Mouse (Mus musculus): ENCODE measurements at regions not wholly inside any gene's neighbourhood (a gene's known extent, or its start where the extent isn't known, plus 50 kb on each side); places are given as distances from the start of the nearest gene placed in this dataset.
A peak's percentile ranks its signal among the peaks of the same experiment; 100 is the strongest.

DNA sequence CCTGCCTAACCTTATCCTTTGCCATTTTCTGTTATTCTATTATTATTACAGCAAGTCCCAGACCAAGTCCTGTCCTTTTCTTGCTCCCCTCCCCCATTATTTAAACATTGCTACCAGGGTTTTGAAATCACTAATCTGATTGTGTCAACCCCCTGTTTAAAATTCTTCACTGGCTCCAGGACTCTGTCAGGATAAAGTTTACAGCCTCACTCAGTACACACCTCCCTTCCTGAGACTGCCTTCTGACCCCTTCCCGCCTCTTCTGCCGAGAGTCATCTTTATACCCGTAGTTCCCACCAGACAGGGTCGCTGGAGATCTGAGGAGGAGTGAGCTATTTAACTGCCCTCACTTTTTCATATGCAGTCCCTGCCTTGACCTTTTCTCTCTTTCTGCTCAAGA, 110.3 kb upstream of the Syt6 start:
- DNase-seq: peak in 1 of 2 experiments; percentile 2

DNA sequence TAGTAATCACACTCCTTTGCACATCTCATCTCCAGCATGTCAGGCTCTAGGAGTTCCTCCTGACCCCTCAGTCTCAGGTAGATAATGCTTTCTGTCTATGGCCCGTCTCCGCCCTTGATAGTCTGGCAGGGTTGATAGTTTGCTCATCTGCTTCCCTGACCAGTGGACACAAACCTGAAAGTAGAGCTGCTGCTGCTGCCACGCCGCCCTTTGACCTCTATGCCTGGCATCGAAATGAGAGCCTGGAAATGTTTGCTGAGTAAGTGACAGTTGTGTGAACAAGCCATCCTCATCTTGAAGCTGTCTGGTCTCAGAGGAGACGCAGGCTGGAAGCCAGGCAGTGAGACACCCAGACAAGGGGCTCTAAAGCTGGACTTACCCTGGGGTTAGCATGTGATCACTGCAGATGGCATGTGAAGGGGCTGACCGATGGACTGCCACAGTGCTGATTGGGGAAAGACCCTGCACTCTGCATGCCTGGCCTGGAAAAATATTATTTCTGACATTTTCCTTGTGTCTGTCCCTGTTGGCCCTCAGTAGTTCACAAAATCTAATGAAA, 109.8 kb upstream of the Syt6 start:
- peak; percentile 50 to 66 for DNase-seq

DNA sequence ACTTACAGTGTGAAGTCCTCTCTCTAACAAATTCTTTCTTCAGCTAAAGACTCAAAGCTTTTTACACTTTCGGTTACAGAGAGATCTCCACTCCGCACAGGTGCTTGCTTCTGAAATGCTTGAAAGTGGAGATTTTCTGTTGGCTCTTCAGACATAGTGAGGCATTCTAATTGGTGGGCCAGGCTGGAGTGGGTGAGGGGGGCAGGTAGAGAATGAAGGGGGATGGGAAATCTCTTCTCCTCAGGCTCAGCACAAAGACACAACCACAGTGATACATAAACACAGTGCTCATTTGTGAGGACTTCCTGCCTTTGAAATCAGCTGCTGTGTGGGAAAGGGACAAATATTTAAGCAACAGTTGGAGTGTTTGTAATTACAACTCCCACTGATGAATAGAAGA, 109.1 kb upstream of the Syt6 start:
- DNase-seq: no peak

DNA sequence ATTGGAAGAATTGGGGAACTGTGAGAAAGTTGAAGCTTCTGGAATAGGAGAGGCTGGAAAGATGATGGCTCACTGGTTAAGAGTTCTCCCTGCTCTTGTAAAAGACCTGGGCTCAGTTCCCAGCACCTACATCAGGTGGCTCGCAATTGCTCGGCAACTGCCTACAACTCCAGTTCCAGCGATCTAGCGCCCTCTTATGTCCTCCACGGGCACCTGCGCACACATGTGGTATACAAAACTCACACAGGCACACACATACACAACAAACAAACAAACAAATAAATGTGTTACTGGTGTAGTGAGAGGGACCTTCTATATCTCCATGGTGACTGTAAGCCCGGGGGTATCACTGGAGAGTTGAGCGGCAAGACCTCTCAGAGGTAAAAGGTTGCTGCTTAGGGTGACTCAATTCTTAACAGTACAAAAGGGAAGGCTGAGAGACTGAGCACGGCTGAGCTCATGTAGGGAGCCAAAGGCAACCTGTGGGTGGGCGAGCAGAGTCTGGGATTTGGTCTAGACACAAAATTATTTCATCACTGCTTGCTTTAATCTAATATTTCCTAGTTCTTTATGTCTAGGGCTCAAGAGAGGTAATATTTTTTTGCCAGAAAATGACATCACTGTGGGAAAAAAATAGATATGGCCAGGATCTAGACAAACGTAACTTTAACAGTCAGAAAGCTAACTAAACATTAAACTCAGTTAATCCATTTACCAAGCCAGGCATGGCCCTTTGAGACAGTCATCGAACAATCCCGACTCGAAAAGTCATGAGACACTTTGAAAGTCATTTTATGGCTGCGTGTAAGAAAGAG, 104.2 kb upstream of the Syt6 start:
- peak in 1 of 2 experiments; percentile 4 for DNase-seq

DNA sequence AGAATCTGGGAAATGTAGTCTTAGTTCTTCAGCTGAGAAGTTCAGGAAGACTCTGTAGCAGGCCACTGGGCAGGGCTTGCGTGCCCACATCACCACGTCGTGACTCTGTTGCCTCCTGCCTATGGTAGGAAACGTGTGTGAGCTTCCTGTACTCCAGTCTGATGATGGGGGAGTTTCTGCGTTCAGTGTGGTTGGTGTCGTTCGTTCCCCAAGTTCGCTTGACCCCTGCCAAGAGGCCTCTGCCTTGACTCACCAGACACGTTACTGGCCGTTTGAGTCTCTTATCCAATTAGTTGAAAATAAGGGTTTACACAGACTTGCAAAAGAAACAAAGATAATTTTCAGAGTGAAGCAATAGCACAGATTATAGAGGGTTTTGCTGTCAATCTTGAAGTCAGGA, 102.4 kb upstream of the Syt6 start:
- no peak for DNase-seq

DNA sequence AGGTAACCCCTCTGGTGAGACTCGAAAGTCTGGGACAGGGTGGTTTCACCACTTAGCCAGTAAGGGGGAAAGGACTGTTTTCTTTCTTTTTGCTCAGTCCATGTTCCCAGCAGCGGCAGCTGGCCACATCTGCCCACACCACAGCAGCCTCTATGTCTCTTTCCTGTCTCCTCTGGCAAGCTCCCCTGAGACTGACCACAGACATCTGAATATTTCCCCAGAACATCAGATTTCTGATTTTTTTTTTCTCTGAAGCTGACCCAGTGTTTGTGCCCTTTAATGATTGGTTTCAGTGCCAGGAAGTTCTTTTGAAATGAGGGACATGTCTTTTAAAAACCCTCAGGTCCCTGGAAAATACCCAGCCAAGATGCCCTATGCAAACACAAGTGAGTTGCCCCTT, 101.7 kb upstream of the Syt6 start:
- peak in 1 of 2 experiments; percentile 13 for DNase-seq

DNA sequence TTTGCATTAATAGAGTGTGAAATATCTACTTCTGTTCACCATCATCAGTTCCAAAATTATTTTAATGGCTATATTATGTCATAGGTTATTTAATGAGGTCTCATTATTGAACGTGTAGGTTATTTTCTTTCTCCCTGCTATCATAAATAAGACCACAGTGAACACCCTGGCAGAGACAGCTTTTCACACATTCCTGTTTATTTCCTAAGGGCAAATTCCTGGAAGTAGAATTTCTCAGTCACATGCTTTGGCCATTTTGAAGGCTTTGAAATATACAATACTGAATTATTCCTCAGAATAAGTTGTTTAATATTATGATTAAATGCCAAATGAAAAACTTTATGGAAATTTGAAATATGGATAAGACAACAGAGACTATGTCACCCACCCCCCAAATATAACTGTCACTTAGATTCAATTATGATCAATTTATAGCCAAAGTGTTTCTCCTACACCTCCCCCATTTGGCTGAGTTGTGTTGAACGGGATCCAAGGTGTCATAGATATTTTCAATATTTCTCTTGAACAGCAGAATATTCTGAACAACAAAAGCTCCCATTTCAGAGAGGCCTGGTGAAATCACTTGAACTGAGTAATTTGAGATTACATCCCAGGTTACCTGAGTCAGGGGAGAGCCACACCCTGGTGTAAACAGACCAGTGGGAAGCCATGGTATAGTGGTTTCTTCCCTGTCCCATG, 95.0 kb upstream of the Syt6 start:
- no peak for DNase-seq

DNA sequence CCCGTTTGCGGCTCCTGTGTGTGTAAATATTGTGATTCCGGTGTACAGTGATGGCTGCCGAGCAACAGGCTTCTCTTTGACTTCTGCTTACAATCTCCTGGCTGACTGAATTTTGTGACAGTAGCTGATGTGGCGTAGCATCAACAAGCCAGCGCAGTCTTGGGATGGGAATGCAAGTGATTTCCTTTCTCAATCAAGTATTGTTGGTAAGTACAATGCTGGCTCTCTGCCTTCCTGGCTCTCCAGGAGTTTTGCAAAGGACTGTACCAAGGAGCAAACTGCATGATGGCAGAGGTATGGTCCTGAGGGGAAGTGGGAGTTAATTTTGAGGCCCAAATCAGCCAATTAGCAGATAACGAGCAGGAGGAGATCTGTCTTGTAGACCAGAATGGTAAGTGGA, 94.4 kb upstream of the Syt6 start:
- DNase-seq: no peak

DNA sequence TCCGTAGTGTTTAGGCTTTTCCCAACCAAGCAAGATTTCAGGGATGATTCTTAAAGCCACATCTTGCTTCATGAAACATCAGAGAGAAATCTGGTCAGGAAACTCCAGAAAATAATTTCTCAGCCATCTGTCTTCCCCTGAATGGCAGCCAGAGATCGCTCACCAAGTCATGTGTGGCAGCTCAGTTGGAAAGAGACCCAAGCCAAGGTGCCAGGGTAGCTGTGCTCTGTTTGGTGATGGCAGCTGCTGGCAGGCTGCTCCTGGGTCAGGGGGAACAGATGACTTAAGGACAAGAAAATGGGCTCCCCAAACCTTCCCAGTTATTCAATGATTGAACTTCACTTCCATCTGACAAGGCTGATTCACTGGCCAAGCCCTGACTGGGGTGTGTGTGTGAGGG, 91.7 kb upstream of the Syt6 start:
- DNase-seq: no peak

DNA sequence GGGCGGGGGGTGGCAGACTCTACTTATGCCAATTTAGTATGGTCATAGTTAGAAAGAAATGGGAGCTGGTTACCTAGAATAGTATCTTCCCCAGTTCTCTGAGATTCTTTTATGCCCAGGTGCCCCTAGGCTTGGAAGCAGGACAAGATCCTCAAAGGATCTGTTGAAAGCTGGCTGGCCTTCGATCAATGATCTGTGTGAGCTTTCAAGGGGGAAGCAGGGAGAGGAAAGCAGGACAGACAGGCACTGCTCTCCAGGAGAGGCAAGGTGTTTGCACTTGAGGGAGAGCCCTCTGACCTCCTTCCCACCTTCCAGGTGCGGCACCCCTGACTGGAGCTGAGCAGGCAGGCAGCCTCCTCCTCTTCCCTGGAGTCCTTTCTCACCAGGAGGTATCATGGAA, 91.3 kb upstream of the Syt6 start:
- DNase-seq: no peak

DNA sequence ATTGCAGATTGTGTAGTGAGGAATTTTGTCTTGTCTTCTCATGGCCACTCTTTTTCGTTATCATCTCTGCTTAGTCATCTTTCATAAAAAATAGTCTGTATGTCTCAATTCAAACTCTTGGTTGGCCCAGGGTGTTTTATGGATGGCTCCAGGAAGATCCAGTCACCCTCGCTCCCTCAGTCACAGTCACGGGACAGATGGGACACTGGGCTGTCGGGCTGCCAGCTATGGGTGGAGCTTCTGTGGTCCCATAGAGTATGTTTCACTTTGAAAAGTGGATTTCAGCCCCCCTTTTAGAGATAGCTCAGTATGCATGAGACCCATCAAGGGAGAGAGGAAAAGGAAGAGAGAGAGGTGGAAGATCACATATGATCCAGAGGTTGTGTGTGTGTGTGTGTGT, 85.2 kb upstream of the Syt6 start:
- no peak for DNase-seq

DNA sequence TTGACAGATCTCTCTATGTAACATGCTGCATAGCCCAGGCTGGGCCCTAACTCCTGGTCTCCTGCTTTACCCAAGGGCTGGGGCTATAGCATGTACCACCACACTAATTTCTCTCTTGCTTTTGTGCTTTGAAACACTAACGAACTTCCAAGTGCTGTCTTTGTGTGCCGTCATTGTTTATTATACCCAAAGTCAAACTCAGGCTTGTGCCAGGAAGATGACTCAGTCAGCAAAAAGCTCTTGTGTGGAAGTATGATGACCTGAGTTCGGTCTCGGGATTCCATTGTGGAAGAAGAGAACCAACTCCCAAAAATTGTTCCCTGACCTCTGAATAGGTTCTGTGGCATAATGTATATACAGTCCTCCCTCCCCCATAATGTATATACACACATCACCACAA, 84.1 kb upstream of the Syt6 start:
- DNase-seq: no peak

DNA sequence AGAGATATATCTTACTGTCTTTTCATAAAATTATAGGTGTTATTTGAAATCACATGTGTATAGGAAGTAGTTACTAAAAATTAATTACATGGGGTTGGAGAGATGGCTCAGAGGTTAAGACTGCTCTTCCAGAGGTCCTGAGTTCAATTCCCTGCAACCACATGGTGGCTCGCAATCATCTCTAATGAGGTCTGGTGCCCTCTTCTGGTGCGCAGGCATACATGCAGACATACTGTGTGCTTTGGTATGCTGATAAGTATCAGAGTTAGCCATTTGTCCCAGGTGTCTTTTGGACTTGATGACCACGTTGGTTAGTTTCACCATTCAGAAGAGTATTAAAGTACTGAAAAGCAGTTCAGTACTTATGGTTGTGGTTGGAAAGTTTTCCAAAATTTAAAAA, 82.8 kb upstream of the Syt6 start:
- DNase-seq: no peak

DNA sequence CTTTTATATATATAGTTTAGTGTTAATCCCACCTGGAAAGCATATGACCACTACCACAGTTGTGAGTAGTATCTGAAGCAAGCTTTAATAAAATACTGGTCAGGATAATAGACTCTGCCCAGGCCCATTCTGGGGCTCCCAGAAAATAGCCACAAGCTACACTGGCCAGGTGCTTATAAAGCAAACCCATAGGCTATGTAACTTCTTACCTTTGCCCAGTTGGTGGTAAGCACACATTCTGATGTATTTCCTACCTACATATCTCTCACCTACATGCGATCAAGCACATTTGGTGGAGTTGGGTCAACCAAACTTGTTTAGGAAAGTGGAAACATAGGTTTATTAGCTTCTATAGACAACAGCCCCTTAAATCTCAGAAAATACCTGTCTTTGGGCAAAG, 81.4 kb upstream of the Syt6 start:
- no peak for DNase-seq

DNA sequence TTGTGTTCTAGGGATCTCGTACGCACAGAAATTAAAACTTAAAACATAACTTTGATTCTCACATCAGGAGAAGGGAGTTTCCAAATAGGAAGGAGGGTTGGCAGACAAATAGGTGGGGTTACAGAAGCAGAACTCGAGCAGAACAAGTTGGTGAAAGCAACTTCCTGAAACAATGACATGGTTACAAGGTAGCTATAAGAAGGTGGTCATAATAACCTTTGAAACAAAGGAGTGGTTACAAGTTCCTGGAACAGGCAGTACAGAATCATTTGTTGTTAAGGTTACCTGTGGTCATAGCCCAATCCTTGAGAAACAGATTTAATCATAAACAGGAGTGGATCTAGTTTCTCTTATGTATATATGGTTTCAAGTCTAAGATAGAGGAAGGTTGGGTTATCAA, 81.0 kb upstream of the Syt6 start:
- no peak for DNase-seq

DNA sequence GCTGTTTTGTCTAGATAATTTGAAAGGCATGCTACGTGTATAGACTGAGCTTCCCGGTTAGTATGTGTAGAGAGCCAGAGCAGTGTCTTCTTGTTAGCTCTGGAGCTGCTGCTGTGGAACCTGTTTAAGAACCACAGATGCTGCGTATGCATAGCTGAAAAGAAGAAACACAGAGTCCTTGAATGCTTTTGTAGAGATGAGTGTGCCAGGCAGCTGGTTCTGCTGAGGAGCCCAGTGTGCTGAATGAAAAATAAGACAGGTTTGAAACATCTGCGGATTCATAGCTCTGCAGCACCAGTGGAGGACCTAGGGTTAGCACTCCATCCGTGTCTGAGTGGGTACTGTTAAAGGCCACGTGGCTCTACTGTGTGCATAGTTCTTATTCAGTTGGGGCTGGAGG, 78.9 kb upstream of the Syt6 start:
- DNase-seq: no peak

DNA sequence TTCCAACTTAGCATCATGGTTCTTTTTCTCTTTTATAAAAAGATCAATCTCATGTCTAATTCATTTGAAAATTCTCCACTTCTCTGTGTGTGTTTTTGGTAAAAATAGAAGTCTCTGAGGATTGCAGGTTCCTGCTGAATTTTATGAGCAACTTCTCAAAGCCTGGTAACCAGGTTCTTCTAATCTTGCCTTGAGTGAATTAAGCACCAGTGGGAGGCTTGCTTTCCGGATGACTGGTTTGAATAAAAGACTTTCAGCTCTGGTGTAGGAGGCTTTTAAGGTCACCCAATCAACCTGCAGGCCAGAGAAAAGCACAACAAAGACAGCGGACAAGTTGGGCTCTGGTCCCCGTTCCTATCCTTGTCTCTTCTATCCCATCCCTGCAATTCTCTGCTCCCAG, 78.3 kb upstream of the Syt6 start:
- DNase-seq: no peak

DNA sequence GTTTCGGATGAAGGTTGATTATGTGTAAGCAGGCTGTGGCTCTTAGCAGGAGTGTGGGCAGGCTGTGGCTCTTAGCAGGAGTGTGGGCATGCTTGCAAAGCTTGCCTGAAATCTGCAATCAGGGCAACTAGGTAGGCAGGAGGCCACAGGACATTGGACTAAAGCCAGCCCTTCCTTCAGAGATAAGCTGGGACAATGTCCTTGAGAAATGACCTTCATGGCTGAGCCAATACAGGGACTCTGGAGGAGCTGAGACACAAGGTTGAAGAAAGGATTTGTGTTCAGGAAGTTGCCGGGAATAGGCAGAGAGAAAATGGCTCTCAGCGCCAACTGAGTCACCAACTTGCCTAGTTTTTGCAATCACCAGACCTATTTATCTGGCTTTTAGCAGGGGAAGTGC, 77.3 kb upstream of the Syt6 start:
- DNase-seq: no peak

DNA sequence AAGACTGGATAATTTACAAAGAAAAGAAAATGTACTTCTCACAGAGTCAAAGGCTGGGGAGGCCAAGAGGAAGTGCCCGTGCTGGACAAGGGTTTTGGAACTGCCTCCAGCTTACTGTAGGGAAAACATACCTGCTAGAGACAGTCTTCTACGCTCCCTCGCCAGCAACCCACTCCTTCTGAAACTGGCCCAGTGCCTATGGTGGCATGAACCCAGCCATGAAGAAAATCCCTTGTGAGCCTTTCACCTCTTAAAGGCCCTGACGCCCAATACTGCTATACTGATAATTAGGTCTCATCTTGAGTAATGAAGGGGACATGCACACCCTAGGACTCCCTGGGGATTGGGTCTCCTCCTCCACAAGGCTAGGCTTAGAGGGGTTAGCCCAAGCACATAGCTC, 76.6 kb upstream of the Syt6 start:
- no peak for DNase-seq

DNA sequence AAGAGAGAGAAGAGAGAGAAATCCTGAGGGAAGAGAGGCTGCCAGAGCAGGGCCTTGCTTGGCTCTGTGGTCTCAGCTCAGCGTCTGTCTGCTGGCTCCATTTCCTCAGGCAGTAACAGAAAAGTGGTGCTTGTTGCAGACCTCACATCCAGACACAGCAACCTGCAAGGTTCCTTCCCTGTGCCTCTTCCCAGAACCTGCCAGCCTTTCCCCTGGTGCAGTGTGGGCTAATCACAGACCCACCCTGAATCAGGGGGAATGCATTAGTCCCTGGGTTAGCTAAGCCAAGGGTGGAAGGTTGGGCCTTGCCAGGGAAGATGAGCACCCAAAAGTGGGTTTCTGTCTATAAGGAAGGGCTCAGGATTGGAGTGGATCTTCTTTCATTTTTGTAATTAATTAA, 75.2 kb upstream of the Syt6 start:
- DNase-seq: no peak

DNA sequence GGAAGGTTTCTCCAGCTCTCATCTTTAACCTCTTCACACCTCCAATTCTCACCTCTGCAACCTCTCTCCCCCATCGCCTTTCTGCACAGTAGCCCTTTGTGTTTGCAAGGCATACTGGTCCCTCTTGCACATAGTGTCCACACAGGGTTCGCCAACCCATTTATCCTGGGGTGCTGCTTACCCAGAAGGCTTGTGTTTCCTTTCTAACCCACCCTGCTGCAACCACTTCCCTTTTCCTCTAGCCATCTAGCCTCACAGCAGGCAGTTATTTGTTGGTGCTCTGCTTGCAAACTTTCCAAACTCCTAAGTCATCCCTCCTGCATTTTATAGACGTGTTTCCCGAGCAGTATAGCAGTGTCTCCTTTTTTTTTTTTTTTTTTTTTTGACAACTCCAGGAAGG, 74.7 kb upstream of the Syt6 start:
- no peak for DNase-seq

DNA sequence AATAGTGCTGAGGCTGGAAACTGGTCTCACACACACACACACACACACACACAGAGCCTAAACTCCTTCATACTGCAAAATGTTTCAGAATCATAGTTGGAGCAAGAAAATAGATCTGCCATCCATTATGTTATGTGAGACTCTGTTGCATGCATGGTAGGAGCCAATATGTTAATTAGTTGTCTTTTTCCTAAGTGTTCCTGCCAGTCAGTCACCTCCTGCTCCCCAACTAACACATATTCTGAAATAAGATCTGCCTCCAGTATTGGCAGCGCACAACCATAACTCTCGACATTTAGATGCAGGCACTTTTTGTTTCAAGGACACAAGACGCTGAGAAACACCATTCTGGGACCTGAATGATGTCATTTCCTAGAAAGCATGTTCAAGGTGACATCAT, 70.9 kb upstream of the Syt6 start:
- DNase-seq: no peak

DNA sequence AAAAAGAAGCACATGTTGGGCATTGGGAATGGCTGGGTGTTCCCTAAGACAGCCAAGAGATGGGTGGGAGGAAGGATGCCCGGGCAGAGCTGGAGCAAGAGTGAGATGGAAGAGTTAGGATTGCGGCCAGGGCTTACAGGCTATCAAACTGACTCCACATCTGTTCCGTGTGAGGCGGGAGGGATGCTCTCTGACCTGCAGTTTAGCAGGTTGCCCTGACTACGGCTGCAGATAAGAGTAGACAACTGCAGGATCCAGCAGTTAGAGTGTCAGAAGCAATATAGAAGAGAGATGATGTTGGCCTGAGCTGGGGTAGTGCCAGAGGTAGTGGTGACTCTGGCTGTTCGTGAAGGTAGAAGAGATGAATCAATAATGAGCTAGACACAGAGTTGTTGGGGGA, 61.6 kb upstream of the Syt6 start:
- no peak for DNase-seq

DNA sequence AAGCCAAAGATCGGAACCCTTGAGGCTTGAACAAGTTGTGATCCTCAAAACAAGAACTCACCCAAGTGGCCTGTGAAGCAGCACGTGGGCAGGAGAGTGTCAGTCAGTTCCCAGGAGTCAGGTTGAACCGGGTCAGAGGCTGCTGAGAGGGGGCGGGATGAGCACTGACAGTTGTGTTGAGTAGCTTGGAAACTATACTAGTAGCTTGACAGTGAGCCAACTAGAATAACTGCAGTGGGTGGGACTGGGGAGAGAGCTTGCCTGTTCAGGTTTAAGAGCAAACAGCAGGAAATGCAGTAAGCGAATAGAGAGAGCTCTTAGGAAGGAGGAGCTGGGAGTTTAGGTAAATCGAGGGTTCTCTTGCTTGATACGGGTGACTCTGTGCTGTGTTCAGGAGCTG, 61.0 kb upstream of the Syt6 start:
- no peak for DNase-seq

DNA sequence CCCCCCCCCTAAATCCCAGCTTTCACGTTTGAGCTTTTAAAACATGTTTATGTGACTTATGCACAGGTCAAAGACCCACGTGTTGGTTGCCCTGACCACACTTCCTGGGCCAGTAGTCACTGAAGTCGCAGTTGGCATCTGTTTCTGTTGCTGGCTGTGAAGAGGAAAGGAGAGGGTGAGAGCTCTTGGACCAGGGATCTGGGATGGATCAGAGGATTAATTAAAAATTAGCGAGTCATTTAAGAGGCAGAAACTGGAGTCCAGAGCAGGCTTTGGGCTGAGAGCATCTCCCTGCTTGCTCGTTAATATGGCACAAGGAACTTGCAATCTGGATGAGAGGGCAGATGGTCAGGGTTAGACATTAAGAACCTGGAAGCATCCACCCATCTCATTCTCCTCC, 59.1 kb upstream of the Syt6 start:
- DNase-seq: no peak
